Mouse (Mus musculus) G1E (cell line): ENCODE measurements around the gene Cenpn.

Experiments used
- CTCF ChIP-seq: IDR thresholded peaks from 2 replicates; pipeline ENCODE4 v1.5.1; 2012; ENCODE audit warnings: low read depth, low read length, inconsistent platforms, mixed read lengths
- GATA1 ChIP-seq: IDR thresholded peaks from 2 replicates; pipeline ENCODE4 v1.6.1; 2012; ENCODE audit warnings: borderline replicate concordance, low read length, inconsistent platforms, mixed read lengths
- POLR2AphosphoS5 ChIP-seq: IDR thresholded peaks from 2 replicates; pipeline ENCODE4 v1.6.1; 2012; ENCODE audit warnings: low read depth, low read length, inconsistent platforms; ENCODE audit not compliant: insufficient replicate concordance

DNA sequence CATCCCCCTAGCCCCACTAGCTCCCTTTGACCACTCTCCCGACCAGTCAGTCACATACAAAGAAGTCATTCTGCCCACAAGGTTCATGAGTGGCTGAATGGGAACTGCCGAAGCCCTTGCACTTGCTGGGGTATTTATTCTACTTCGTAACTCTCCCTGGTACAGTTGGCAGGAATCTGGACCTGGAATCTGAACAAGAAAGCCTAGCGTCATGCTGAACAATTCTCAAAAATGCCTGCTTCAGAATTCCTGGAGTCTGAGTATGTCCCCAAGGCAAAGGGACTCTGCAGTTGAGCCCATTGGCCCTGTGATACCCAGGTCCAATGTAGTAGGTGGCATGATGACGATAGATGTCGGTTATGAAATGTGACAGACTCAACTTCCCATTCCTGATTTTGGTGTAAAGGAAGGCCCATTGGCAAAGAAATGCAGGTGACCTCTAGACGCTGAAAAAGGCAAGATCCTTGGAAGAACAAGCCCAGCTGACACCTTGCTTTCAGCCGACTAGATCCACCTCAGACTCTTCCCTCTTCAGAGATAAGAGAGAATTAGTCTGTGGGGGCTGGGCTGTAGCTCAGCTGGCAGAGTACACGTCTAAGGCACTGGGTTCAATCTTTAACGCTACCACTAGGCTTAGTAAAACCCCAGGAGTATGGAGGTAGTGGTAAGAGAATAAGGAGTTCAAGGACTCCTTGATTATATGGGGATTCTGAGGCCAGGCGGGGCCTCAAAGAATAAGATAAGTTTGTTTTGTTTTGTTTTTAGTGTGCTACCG is 20.9 kb downstream of the Cenpn start:
- TF ChIP-seq CTCF (no peak), GATA1 (no peak), POLR2AphosphoS5 (no peak)
